Mouse (Mus musculus) splenic B cell, adult 2 months (primary cell): ENCODE data around the gene Olfr809.

Experiments used
- DNase-seq: peaks from one replicate; pipeline ENCODE4 v3.0.0-alpha.2; 2011; ENCODE audit warnings: low read depth, low spot score
- H3K27me3 ChIP-seq: 2 replicates; pipeline ENCODE4 v1.6.1; 2012; ENCODE audit warnings: mild to moderate bottlenecking, low read length, moderate library complexity, mixed read lengths; ENCODE audit not compliant: control insufficient read depth, poor library complexity, insufficient read depth, severe bottlenecking
- H3K36me3 ChIP-seq: 2 replicates; pipeline ENCODE4 v1.6.1; 2012; ENCODE audit warnings: mild to moderate bottlenecking, low read length, moderate library complexity, mixed read lengths; ENCODE audit not compliant: control insufficient read depth, poor library complexity, insufficient read depth, severe bottlenecking

Olfr809 gene

DNA sequence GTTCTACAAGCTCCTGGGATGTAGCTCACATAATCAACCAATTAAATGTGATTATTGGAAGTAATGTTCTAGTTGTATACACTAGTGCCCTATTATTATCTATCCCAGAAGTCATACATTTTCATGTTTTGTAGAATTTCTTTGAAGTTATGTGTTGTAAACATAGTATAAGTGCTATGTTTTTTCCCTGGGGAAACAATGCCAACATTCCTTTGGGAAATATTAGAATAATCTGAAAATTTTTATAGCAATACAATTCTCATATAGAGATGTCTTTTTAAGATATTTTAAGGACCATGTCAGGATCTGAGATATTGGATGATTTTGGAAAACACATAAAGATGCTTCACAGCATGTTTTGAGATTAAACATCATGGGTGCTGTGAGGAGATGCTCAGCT lies at the start of gene Olfr809:
Olfr809 (plus strand) TSS at position 301 of the 400 bp plus-strand sequence.
- no peaks in the 10 kb centered on the region for H3K27me3 ChIP-seq
- no peak for DNase-seq
- no peaks in the 10 kb centered on the region for H3K36me3 ChIP-seq

GRCm38 (mm10) chr10:129729275-129729674 lies 45.2 kb upstream of the Olfr809 start, which contains the start of gene Olfr805:
Gene Olfr805, minus strand, starts transcription at chr10:129729375.
- no peak for DNase-seq
- Histone ChIP-seq H3K27me3 (no peaks in the 10 kb centered on the region), H3K36me3 (no peaks in the 10 kb centered on the region)

GRCm38 (mm10) chr10:129741821-129742220 lies 32.6 kb upstream of the Olfr809 start, which contains the start of gene Olfr806:
Gene Olfr806, minus strand, starts transcription at chr10:129741921.
- no peaks in the 10 kb centered on the region for H3K36me3 ChIP-seq
- no peak for DNase-seq

GRCm38 (mm10) chr10:129757693-129758092 lies 16.7 kb upstream of the Olfr809 start, which contains the start of gene Olfr807:
Gene Olfr807, minus strand, starts transcription at chr10:129757793.
- Histone ChIP-seq H3K27me3 (no peaks in the 10 kb centered on the region), H3K36me3 (no peaks in the 10 kb centered on the region)
- DNase-seq, result no peak

More at GRCm38 (mm10) chr10:129741821-129742220, 32.6 kb upstream of the Olfr809 start, which contains the start of gene Olfr806:
- H3K27me3 ChIP-seq, result no peaks in the 10 kb centered on the region

GRCm38 (mm10) chr10:129765182-129765581 lies 9.3 kb upstream of the Olfr809 start, which contains the start of gene Olfr808:
Gene Olfr808, plus strand, starts transcription at chr10:129765482.
- Histone ChIP-seq H3K36me3 (no peaks in the 10 kb centered on the region), H3K27me3 (no peaks in the 10 kb centered on the region)
- no peak for DNase-seq

- Histone ChIP-seq H3K27me3 (no peaks in the 10 kb centered on the region), H3K36me3 (no peaks in the 10 kb centered on the region)
- DNase-seq, result no peak
Observed at GRCm38 (mm10) chr10:129778123-129778522, 3.7 kb downstream of the Olfr809 start.

DNA sequence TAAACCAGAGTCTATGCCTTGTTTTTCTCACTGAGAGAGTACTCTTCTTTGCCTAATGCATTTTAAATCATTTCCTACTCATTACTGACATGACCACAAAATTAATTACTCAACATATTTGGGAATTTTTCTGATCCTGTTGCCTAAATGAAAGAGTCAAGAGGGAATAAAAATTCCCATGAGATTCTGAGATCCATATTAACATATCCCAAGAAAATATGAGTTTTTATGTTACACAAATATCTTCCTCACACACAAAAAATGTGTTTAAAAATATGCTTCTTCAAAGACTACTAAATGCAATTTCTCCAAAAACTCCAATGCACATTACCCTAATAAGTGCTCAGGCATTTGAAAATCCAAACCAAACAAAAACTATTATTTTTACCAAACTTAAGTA lies 20.4 kb downstream of the Olfr809 start, which contains the start of gene Olfr810:
Olfr810 (minus strand) TSS at position 101 of the 400 bp plus-strand sequence.
- no peaks in the 10 kb centered on the region for H3K36me3 ChIP-seq
- DNase-seq, result no peak
- no peaks in the 10 kb centered on the region for H3K27me3 ChIP-seq

DNA sequence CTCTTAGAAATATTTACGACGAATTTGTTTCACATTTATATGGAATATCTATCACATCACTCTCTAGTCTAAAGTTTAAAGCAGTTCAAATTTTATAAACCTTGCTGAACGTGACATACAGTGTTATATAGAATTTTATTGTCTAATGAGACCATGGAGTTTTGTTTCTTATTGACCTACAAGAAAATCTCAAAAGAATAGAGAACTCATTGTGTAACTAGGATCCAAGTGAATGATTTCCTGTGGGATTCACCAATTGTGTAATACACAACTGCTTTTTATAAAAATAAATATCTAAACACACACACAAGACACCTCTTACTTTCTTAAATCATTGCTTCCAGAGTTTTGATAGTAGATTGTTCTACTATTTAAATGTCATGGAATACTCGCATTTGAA lies 29.9 kb downstream of the Olfr809 start, which contains the start of gene Olfr811:
Olfr811 (minus strand) TSS at position 101 of the 400 bp plus-strand sequence.
- Histone ChIP-seq H3K27me3 (no peaks in the 10 kb centered on the region), H3K36me3 (no peaks in the 10 kb centered on the region)
- no peak for DNase-seq
